Mouse (Mus musculus) thymus, adult 2 months (tissue): ENCODE results near the gene Tmem106c.

Experiments
- CTCF ChIP-seq: fragments of 200-500 bp; IDR thresholded peaks from 2 replicates; pipeline ENCODE4 v1.5.1; 2012; ENCODE audit warnings: mild to moderate bottlenecking, control low read depth, low read length, moderate library complexity, borderline replicate concordance; ENCODE audit not compliant: control insufficient read depth, poor library complexity, insufficient read depth; ENCODE audit errors: extremely low read depth
- POLR2A ChIP-seq: fragments of 200-500 bp; IDR thresholded peaks from 2 replicates; pipeline ENCODE4 v1.6.1; 2012; ENCODE audit warnings: mild to moderate bottlenecking, low read length, control low read depth, moderate library complexity; ENCODE audit not compliant: control insufficient read depth, poor library complexity, insufficient read depth; ENCODE audit errors: extremely low read depth

GRCm38 (mm10) chr15:98003822-98004739, 40.1 kb downstream of the Tmem106c start, which contains the start of gene Col2a1:
- TF ChIP-seq CTCF (no peak), POLR2A (no peak)
